Mouse (Mus musculus) lung, postnatal 0 days (tissue): Measurements from ENCODE around the gene Gm44790.

Source experiments
- CTCF ChIP-seq: IDR thresholded peaks from 2 replicates; pipeline ENCODE4 v1.5.1; 2016; ENCODE audit warnings: antibody characterized with exemption, mild to moderate bottlenecking
- EP300 ChIP-seq: IDR thresholded peaks from 2 replicates; pipeline ENCODE4 v1.6.1; 2016; ENCODE audit warnings: antibody characterized with exemption, mild to moderate bottlenecking, control low read depth

DNA sequence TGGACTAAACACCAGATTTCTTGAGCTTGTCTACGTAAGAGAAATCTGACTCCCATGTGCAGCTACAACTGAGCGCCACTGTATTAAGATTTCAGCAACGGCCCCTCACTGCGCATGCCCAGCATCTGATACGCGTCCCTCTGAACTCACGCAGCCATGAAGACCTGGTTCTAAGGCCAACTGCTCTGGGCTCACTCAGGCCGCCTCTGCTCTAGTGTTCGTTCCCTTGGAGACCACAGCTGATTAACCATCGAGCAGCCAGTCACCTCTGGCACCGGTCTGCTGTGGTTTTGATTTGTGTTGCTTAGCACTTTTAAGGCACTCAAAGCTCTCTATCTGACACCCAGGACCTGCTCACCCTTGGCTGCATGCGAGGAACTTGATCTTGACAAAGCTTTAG lies 39.1 kb upstream of the Gm44790 start:
- TF ChIP-seq CTCF = no peak
- no peak for TF ChIP-seq EP300
